Mouse (Mus musculus): ENCODE measurements around the gene Hormad1.

DNA sequence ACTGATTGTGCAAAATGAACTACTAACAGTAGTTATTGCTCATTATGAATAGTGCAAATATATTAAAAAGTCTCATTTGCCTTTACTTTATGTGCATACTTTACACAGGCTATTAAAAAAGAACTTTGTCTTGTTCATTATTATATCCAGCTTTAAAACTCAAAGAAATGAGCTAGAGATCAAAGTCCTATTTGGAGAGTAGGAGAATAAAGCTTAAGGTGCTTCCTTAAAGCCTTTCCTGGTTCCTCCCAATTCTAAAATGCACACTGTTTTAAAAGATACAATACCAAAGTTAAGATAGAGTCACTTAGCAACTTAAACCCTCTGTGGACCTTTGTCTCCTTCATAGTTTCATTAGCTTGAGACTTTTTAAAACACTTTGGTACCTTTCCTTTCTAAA is 39.3 kb downstream of the Hormad1 start:
- no peak for TF ChIP-seq ZC3H11A (IDR thresholded peaks at IDR 0.05; ENCODE audit: borderline replicate concordance, low read depth, low read length)
- TF ChIP-seq CHD2 (IDR thresholded peaks at IDR 0.05; ENCODE audit: low read depth, low read length): no peak
- no peak for TF ChIP-seq MAFK (IDR thresholded peaks at IDR 0.05; ENCODE audit: insufficient read depth, low read depth, low read length)
- no peak for TF ChIP-seq HCFC1 (IDR thresholded peaks at IDR 0.05; ENCODE audit: borderline replicate concordance, insufficient read depth, low read length)

All from ES-E14 (cell line).